Mouse (Mus musculus) lung, postnatal 0 days (tissue): ENCODE measurements at regions not wholly inside any gene's neighbourhood (a gene's known extent, or its start where the extent isn't known, plus 50 kb on each side); places are given as distances from the start of the nearest gene placed in this dataset.

Experiments used
- ATAC-seq: fragments of 200-750 bp; cut with Nextera tagmentation; 2 replicates; pipeline ENCODE4 v1.8.0; 2017; ENCODE audit warnings: moderate library complexity
- DNase-seq: peaks from one replicate; pipeline ENCODE4 v3.0.0-alpha.2; 2016; ENCODE audit warnings: low spot score
- H3K27ac ChIP-seq: fragments of 300-500 bp; sonication (generic); 2 replicates; pipeline ENCODE4 v1.5.1; 2014; ENCODE audit warnings: antibody characterized with exemption, mild to moderate bottlenecking, low read length, mixed read lengths
- H3K27me3 ChIP-seq: fragments of 300-500 bp; sonication (generic); replicated peaks from 2 replicates; pipeline ENCODE4 v1.6.1; 2014; ENCODE audit warnings: low read length, mixed read lengths; ENCODE audit not compliant: insufficient read depth
- H3K36me3 ChIP-seq: fragments of 300-500 bp; sonication (generic); 2 replicates; pipeline ENCODE4 v1.6.1; 2014; ENCODE audit warnings: low read length, mixed read lengths; ENCODE audit not compliant: insufficient read depth
- H3K4me1 ChIP-seq: fragments of 300-500 bp; sonication (generic); 2 replicates; pipeline ENCODE4 v1.6.1; 2014; ENCODE audit warnings: antibody characterized with exemption, low read depth, low read length, mixed read lengths; ENCODE audit not compliant: insufficient read depth
- H3K4me2 ChIP-seq: fragments of 300-500 bp; sonication (generic); replicated peaks from 2 replicates; pipeline ENCODE4 v1.6.1; 2014; ENCODE audit warnings: low read depth, mild to moderate bottlenecking, low read length, moderate library complexity, mixed read lengths
- H3K4me3 ChIP-seq: fragments of 300-500 bp; sonication (generic); 2 replicates; pipeline ENCODE4 v1.5.1; 2014; ENCODE audit warnings: low read depth, low read length
- H3K9ac ChIP-seq: fragments of 300-500 bp; sonication (generic); replicated peaks from 2 replicates; pipeline ENCODE4 v1.6.1; 2014; ENCODE audit warnings: low read depth, mild to moderate bottlenecking
- H3K9me3 ChIP-seq: fragments of 300-500 bp; sonication (generic); 2 replicates; pipeline ENCODE4 v1.6.1; 2016; ENCODE audit warnings: low read length, mixed read lengths
- CTCF ChIP-seq: IDR thresholded peaks from 2 replicates; pipeline ENCODE4 v1.5.1; 2016; ENCODE audit warnings: antibody characterized with exemption, mild to moderate bottlenecking
- EP300 ChIP-seq: IDR thresholded peaks from 2 replicates; pipeline ENCODE4 v1.6.1; 2016; ENCODE audit warnings: antibody characterized with exemption, mild to moderate bottlenecking, control low read depth
- WGBS: fragments of 180-500 bp; shearing (Covaris S2); extraction: QIAGEN DNeasy Blood & Tissue Kit; methylation state at CpG from one replicate; pipeline ENCODE4 v1.1.7; 2014; 5-methylcytosine and 5-hydroxymethylcytosine counted together

- no peak overlapping the region for H3K4me2 ChIP-seq
- 18% methylated on average over 3 of the region's 3 CpGs for WGBS
- H3K27me3 ChIP-seq = no peaks in the 10 kb centered on the region
- DNase-seq = no peak
- H3K9ac ChIP-seq = no peak overlapping the region
- H3K27ac ChIP-seq = no peak overlapping the region
- no peak for TF ChIP-seq CTCF
- no peak for TF ChIP-seq EP300
- H3K4me1 ChIP-seq = no peaks in the 10 kb centered on the region
- no peaks in the 10 kb centered on the region for H3K9me3 ChIP-seq
- no peaks in the 10 kb centered on the region for H3K36me3 ChIP-seq
- no peak for ATAC-seq
- H3K4me3 ChIP-seq = no peak overlapping the region
Observed at GRCm38 (mm10) chr2:166226929-166227328, 71.5 kb upstream of the Sulf2 start.

- ATAC-seq = no peak
- 96% methylated on average over 2 of the region's 2 CpGs for WGBS
Observed at GRCm38 (mm10) chr2:166226331-166226730, 70.9 kb upstream of the Sulf2 start.

GRCm38 (mm10) chr2:166225354-166225753, 69.9 kb upstream of the Sulf2 start:
- DNase-seq = no peak

More at GRCm38 (mm10) chr2:166226331-166226730, 70.9 kb upstream of the Sulf2 start:
- Histone ChIP-seq H3K4me3 (no peak overlapping the region), H3K4me2 (no peak overlapping the region), H3K9ac (no peak overlapping the region), H3K36me3 (no peaks in the 10 kb centered on the region), H3K27ac (no peak overlapping the region), H3K4me1 (no peaks in the 10 kb centered on the region), H3K9me3 (no peaks in the 10 kb centered on the region), H3K27me3 (no peaks in the 10 kb centered on the region)
- DNase-seq = no peak
- TF ChIP-seq CTCF (no peak), EP300 (no peak)

GRCm38 (mm10) chr2:166218783-166219182, 63.3 kb upstream of the Sulf2 start:
- no peaks in the 10 kb centered on the region for H3K36me3 ChIP-seq
- H3K9ac ChIP-seq = no peak overlapping the region
- H3K27me3 ChIP-seq = no peaks in the 10 kb centered on the region
- no peak overlapping the region for H3K4me3 ChIP-seq
- no peak overlapping the region for H3K4me2 ChIP-seq
- TF ChIP-seq EP300 (no peak), CTCF (no peak)
- no peaks in the 10 kb centered on the region for H3K9me3 ChIP-seq
- no peak overlapping the region for H3K27ac ChIP-seq
- WGBS = 77% methylated on average over 9 of the region's 9 CpGs
- H3K4me1 ChIP-seq = no peaks in the 10 kb centered on the region
- no peak for DNase-seq
- no peak for ATAC-seq

More at GRCm38 (mm10) chr2:166225354-166225753, 69.9 kb upstream of the Sulf2 start:
- H3K4me3 ChIP-seq = no peak overlapping the region
- no peaks in the 10 kb centered on the region for H3K9me3 ChIP-seq
- no peak overlapping the region for H3K9ac ChIP-seq
- TF ChIP-seq EP300 = no peak
- no peak overlapping the region for H3K27ac ChIP-seq
- ATAC-seq = no peak
- WGBS = 78% methylated on average over 9 of the region's 9 CpGs
- H3K4me1 ChIP-seq = no peaks in the 10 kb centered on the region
- no peaks in the 10 kb centered on the region for H3K36me3 ChIP-seq
- no peak overlapping the region for H3K4me2 ChIP-seq
- H3K27me3 ChIP-seq = no peaks in the 10 kb centered on the region

GRCm38 (mm10) chr2:166216512-166216865, 61.0 kb upstream of the Sulf2 start:
- WGBS = 75% methylated on average over 11 of the region's 11 CpGs
- no peak overlapping the region for H3K4me3 ChIP-seq
- no peaks in the 10 kb centered on the region for H3K4me1 ChIP-seq
- ATAC-seq (no peak), DNase-seq (no peak)
- H3K27me3 ChIP-seq = no peaks in the 10 kb centered on the region
- H3K9ac ChIP-seq = no peak overlapping the region
- H3K27ac ChIP-seq = no peak overlapping the region
- TF ChIP-seq CTCF (no peak), EP300 (no peak)
- no peaks in the 10 kb centered on the region for H3K36me3 ChIP-seq
- H3K4me2 ChIP-seq = no peak overlapping the region
- no peaks in the 10 kb centered on the region for H3K9me3 ChIP-seq

GRCm38 (mm10) chr2:166215610-166216511, 60.4 kb upstream of the Sulf2 start:
- WGBS = 76% methylated on average over 18 of the region's 18 CpGs
- DNase-seq (no peak), ATAC-seq (no peak)
- H3K9me3 ChIP-seq = no peaks in the 10 kb centered on the region
- no peak overlapping the region for H3K27ac ChIP-seq
- H3K27me3 ChIP-seq = no peaks in the 10 kb centered on the region
- no peak overlapping the region for H3K4me2 ChIP-seq
- TF ChIP-seq CTCF (no peak), EP300 (no peak)
- H3K4me1 ChIP-seq = no peaks in the 10 kb centered on the region
- H3K36me3 ChIP-seq = no peaks in the 10 kb centered on the region
- no peak overlapping the region for H3K4me3 ChIP-seq
- no peak overlapping the region for H3K9ac ChIP-seq
